Mouse (Mus musculus) left cerebral cortex, adult 8-10 months (tissue): ENCODE measurements around the gene Calhm5. TPM values are rescaled to one million over a fixed set of nuclear protein-coding genes. Genes with fewer than 3 reads are reported as not detected.

Experiments
- DNase-seq, 2 experiments: peaks; one replicate each; pipeline ENCODE4 v3.0.0; 2022; ENCODE audit warnings: low spot score in 2 of 2
- total RNA-seq, 4 experiments: library from RNA; stranded (reverse); gene quantifications; 2 replicates each; pipeline ENCODE4 v1.2.4; 2022

Calhm5 gene
- total RNA-seq, 4 experiments from 2014 or later: 1.8 to 2.8 (median 2.2) TPM

DNA sequence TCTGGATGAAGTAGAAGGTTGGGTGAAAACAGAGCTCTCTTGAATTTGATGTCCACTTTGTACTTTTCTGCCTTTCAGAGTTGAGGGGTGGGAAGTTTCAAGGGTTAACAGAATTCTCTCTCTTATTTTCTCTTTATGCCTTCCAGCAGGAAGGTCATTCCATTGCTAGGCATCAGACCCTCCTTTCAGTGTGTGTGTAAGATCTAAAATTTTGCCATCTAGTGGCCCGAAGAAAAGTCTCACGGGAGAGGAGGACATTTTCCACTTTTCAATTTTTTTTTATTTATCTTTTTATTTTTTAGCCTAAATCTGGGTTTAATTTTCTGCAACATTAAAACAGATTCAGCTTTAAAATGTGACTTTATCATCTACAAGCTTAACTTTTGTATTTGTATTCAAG is 24.7 kb downstream of the Calhm5 start:
- DNase-seq: no peak

DNA sequence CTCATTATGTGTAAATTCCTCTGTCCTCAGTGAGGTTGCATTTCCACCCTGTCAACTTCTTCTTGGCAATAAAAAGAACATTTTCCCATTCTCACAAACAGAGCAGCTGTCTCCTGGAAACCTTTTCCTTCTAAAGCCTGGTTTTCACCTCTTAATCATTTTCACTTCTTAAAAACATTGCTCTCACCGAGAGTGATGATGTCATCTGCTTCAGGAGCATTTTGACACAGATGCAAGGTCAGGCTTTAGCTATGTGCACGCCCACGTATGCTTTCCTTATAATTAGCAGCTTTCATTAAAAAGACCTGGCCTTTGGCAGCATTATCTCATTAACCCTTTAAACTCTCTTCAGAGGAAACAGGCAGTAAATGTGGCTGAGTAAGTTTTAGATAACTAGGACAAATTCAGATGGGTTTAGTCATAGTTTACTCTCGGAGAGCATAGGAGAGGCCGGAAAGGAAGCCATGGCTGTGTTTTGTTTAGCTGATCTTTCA is 25.3 kb downstream of the Calhm5 start:
- DNase-seq: no peak

DNA sequence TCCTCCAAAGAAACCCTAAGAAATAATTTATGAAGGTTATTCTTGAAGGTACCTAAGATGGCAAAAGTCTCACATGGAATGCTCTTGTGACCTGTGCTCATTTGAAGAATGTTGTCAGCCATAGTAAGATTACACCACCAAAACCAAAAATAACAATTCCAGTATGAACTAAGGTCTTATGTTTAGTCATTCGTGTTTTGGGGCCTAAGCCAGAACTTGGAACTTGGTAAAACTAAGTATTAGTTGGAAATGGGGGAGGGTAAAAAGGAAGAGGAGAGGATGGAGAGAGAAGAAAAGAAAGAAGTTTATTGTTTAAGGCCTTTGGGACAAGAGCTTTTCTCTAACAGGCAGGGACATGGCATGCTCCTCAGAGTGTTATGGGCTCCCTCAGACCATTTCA is 26.7 kb downstream of the Calhm5 start:
- no peak for DNase-seq

DNA sequence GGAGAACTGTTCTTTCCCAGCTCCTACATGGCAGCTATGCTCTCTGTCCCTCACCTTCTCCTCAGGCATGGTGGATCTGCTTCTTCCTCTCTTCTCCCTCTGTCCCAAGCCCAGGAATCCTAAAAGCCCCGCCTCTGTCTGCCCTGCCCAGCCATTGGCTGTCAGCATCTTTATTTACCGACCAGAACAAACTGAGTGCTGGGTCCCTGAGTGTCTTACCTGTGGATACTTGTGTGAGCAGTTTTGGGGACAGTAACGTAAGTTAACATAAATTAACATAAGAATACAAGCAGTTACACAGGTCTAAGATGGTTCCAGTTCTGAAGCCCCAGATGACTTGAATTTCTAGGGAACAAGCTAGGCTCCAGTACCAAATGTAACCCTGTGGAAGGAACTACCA is 29.7 kb downstream of the Calhm5 start:
- DNase-seq: no peak

DNA sequence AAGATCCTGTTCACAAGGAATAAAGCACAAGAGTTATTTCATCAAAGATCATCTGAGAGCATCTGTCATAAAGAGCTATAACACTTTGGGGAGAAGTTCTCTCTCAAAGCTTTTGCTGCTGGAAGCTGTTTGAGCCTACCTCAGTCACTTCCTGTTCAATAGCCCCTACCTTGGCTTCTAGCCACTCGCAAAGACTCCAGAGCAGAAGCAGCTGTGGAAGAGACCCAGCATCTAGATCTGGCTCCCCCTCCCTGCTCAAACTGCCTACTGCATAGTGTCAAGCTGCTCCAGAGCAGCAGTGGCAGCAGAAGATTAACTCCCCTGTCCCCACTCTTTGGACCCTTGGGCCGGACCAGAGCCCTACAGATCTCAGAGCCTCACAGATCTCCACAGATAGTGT is 42.3 kb downstream of the Calhm5 start:
- DNase-seq: no peak

DNA sequence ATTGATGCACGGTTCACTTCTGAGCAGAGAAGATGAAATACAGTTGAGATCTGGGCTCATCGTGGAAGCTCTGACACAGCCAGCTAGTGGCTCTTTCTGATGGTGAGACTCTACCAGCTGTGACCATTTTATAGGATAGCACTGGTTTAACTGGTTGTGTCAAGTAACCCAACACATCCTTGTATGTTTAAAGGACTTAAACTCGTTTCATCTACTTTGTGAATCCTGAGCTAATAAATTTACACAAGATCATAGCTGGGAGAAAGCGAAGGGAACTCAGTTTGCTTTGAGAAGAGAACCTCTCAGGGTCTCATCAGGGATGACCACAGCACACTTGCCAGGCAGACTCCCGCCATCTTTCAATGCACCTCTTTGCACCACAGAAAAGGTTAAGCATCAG is 52.1 kb downstream of the Calhm5 start, which contains the start of gene Calhm4:
TSS of gene Calhm4 (minus strand) at position 101 of the 400 bp plus-strand sequence.
- no peak for DNase-seq

Other genes starting within 250 kb of the Calhm5 start
- not detected for gene Sult3a1, start 238.8 kb downstream of the Calhm5 start, total RNA-seq
- 1 to 10 TPM; 3.2 to 3.8 (median 3.4) TPM for gene Rsph4a, start 191.4 kb downstream of the Calhm5 start, total RNA-seq
- 10 to 100 TPM; 13.9 to 21.0 (median 15.0) TPM for gene Zup1, start 145.2 kb downstream of the Calhm5 start, total RNA-seq
- gene Rwdd1, start 76.9 kb downstream of the Calhm5 start, total RNA-seq: 100 to 1,000 TPM in 3 of 4 experiments, 10 to 100 TPM in 1; 98.4 to 105 (median 102) TPM
- under 1 TPM in 3 of 4 experiments, not detected in 1; 0.34 to 0.71 (median 0.53) TPM for gene Trappc3l, start 58.9 kb downstream of the Calhm5 start, total RNA-seq
- not detected for gene Calhm4, start 52.2 kb downstream of the Calhm5 start, total RNA-seq
- under 1 TPM; 0.34 to 0.84 (median 0.71) TPM for gene Calhm6, start 31.5 kb upstream of the Calhm5 start, total RNA-seq
- gene Dse, start 111.2 kb upstream of the Calhm5 start, total RNA-seq: 10 to 100 TPM in 1 of 4 experiments, 1 to 10 TPM in 3; 5.6 to 10.4 (median 7.9) TPM
- gene Tspyl1, start 185.7 kb upstream of the Calhm5 start, total RNA-seq: 100 to 1,000 TPM; 159 to 186 (median 174) TPM
- 100 to 1,000 TPM; 388 to 444 (median 418) TPM for gene Tspyl4, start 200.9 kb upstream of the Calhm5 start, total RNA-seq